Mouse (Mus musculus): ENCODE data around the gene Unc5c. TPM values are rescaled to one million over a fixed set of nuclear protein-coding genes. Genes with fewer than 3 reads are reported as not detected.

Unc5c gene
- polyA plus RNA-seq, 1 experiment from 2014 or later: 14.2 TPM

DNA sequence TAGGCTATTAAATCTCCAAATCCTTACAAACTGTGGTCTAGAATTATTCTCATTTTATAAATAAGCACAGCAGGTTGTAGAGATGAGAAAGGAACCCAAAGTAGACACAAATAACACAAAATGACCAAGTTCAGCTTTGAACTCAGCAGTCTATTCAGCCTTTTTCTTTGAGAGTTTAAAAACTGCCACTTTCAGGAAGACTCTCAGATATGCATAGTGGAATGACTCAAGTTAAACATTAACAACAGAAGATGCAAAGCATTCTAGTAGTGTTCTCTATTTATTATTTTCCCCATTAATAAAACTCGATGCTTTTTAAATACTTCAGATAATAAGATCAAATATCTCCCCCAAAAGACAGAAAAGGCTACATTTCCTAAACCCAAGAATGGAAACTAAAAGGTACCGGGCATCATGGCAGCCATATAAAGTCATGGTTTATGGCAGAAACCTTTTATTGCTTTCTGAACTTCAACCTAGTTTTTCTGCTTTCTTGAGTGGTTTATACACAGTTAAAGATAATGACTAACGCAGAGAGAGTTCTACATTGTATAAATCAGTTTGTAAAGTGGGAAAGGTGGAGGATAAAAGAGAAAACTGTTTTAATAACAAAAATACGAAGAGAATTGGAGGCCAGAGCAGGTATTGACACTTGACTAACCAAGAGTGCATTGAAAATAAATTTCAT is 283.8 kb downstream of the Unc5c start:
- no peak overlapping the region for H3K9ac ChIP-seq
- no peaks in the 10 kb centered on the region for H3K27me3 ChIP-seq (replicated peaks)
- H3K4me3 ChIP-seq: no peak overlapping the region
- H3K27ac ChIP-seq: no peak overlapping the region
- ATAC-seq (ENCODE audit: low FRiP score, low read depth): no peak
- H3K4me2 ChIP-seq (replicated peaks): no peak overlapping the region
- H3K4me1 ChIP-seq: no peaks in the 10 kb centered on the region
- no peaks in the 10 kb centered on the region for H3K9me3 ChIP-seq
- WGBS: 78% methylated on average over 4 of the region's 4 CpGs
- no peaks in the 10 kb centered on the region for H3K36me3 ChIP-seq

DNA sequence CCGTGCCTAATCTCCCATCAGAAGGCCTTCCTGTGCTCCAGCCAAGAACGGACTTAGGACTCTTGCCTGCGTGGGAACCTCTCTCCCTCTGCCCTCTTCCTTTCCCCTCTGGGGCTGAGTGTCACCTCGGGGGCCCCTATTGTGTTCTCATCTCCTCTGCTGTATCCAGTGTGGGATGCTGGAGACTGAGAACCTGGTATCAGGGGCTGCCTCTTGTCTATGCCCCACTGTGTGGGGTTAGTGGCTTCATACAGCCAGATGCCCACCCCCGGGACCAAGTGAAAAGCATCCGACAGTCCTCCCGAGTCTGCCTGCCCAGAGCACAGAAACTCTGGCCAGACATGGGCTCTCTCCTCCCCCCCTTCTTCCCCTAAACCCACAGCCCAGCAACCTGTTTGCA is 287.2 kb downstream of the Unc5c start:
- Histone ChIP-seq H3K27ac (no peak overlapping the region), H3K4me3 (no peak overlapping the region), H3K9me3 (no peaks in the 10 kb centered on the region), H3K9ac (no peak overlapping the region), H3K4me2 (replicated peaks) (no peak overlapping the region), H3K36me3 (no peaks in the 10 kb centered on the region), H3K27me3 (replicated peaks) (no peaks in the 10 kb centered on the region), H3K4me1 (no peaks in the 10 kb centered on the region)
- no peak for ATAC-seq (ENCODE audit: low FRiP score, low read depth)
- 46% methylated on average over 7 of the region's 7 CpGs for WGBS

- Histone ChIP-seq H3K9me3 (no peaks in the 10 kb centered on the region), H3K27ac (no peak overlapping the region), H3K4me2 (replicated peaks) (no peak overlapping the region), H3K36me3 (no peaks in the 10 kb centered on the region), H3K4me3 (no peak overlapping the region), H3K4me1 (no peaks in the 10 kb centered on the region), H3K27me3 (replicated peaks) (no peaks in the 10 kb centered on the region), H3K9ac (no peak overlapping the region)
- ATAC-seq (ENCODE audit: low FRiP score, low read depth): no peak
- WGBS: 77% methylated on average over 3 of the region's 3 CpGs
Measured at GRCm38 (mm10) chr3:141757259-141757658, 292.2 kb downstream of the Unc5c start.

DNA sequence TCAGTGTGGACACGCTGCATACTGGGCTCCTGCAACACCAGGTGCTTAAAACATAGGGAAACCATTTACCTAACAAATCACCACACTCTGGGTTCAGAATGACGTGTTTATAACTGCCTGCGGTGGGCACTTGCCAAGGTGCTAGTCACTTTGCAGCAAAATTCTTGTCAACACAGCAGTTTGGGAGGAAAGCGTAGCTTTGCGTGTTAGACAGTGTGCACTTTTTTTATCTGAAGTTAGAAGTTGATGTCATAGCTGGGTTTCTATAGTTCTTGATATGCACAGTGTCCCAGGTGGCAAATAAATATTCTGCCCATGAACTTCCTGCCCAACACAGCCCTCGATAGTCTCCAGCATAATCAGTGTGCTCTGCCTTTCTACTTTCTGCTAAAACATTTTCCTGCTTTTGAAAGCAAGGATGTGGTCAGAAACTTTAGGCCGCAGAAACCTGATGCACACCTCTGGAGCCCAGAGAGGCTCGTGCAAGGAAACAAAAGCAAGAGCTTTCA is 313.4 kb downstream of the Unc5c start:
- no peak overlapping the region for H3K27ac ChIP-seq
- H3K9ac ChIP-seq: no peak overlapping the region
- WGBS: 73% methylated on average over 8 of the region's 8 CpGs
- H3K27me3 ChIP-seq (replicated peaks): no peaks in the 10 kb centered on the region
- no peaks in the 10 kb centered on the region for H3K9me3 ChIP-seq
- no peak overlapping the region for H3K4me2 ChIP-seq (replicated peaks)
- H3K4me1 ChIP-seq: no peaks in the 10 kb centered on the region
- ATAC-seq (ENCODE audit: low FRiP score, low read depth): no peak
- no peaks in the 10 kb centered on the region for H3K36me3 ChIP-seq
- H3K4me3 ChIP-seq: no peak overlapping the region

DNA sequence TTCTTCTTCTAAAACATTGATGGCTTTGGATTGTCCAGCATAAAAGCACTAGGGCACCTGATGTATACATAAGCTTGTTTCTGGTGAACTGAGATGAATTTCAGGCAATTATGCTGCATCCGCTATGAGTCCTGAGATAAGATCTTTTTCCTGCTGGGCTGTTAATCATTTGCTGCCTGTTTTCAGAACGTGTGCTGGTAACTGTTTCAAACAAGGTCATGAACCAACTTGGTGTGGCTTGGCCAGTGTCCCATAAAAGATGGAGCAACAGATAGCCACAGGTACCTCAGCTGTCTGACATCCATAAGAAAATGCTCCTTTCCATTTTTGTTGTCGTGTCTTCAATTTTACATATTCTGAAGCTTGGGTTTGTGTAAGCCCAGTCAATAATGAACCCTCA is 314.2 kb downstream of the Unc5c start:
- no peaks in the 10 kb centered on the region for H3K4me1 ChIP-seq
- 72% methylated on average over 3 of the region's 3 CpGs for WGBS
- no peak overlapping the region for H3K4me2 ChIP-seq (replicated peaks)
- no peak overlapping the region for H3K4me3 ChIP-seq
- no peak for ATAC-seq (ENCODE audit: low FRiP score, low read depth)
- H3K9me3 ChIP-seq: no peaks in the 10 kb centered on the region
- no peak overlapping the region for H3K9ac ChIP-seq
- no peaks in the 10 kb centered on the region for H3K27me3 ChIP-seq (replicated peaks)
- H3K36me3 ChIP-seq: no peaks in the 10 kb centered on the region
- H3K27ac ChIP-seq: no peak overlapping the region

- H3K9ac ChIP-seq: no peak overlapping the region
- H3K27me3 ChIP-seq (replicated peaks): no peaks in the 10 kb centered on the region
- no peak overlapping the region for H3K4me3 ChIP-seq
- H3K27ac ChIP-seq: no peak overlapping the region
- no peaks in the 10 kb centered on the region for H3K4me1 ChIP-seq
- H3K4me2 ChIP-seq (replicated peaks): no peak overlapping the region
- no peaks in the 10 kb centered on the region for H3K36me3 ChIP-seq
- 72% methylated on average over 4 of the region's 4 CpGs for WGBS
- ATAC-seq (ENCODE audit: low FRiP score, low read depth): no peak
- H3K9me3 ChIP-seq: no peaks in the 10 kb centered on the region
Measured at GRCm38 (mm10) chr3:141782553-141782952, 317.5 kb downstream of the Unc5c start.

DNA sequence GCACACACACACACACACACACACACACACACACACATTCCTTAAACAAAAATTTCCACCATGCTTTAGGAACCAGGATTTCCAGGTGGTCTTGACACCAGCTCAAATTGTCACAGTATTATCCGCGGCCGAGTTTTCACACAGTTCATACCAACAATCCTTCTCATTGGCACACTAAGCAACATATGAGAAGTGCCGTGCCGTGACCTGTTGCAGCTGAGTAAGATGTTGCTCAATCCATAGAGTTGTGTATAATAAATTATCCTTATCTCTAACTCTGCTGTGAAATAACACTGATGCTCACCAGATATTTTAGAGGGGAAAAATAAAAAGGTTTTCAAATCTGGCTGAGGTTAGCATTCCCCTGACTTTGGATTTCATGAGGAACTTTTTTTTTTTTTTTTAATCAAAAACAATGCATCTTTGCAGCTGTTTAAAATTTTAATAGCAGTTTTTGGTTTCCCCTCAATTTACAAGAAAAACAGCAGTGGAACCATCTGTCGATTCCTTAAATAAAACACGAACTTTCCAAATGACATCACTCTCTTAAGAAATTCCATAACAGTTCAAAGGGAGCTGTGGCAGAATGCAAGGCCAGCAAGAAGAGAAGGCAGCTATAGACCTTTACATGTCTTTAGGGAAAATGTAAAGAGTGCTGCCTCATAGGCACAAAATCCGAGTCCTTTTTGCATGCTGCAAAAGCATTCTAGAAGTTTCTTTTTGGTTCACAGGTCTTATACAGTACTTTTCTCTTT is 326.2 kb downstream of the Unc5c start:
- 89% methylated on average over 8 of the region's 8 CpGs for WGBS
- H3K9ac ChIP-seq: no peak overlapping the region
- no peak overlapping the region for H3K4me2 ChIP-seq (replicated peaks)
- H3K36me3 ChIP-seq: no peaks in the 10 kb centered on the region
- H3K4me1 ChIP-seq: no peaks in the 10 kb centered on the region
- ATAC-seq (ENCODE audit: low FRiP score, low read depth): no peak
- H3K27ac ChIP-seq: no peak overlapping the region
- H3K4me3 ChIP-seq: no peak overlapping the region
- H3K9me3 ChIP-seq: no peaks in the 10 kb centered on the region
- H3K27me3 ChIP-seq (replicated peaks): no peaks in the 10 kb centered on the region

GRCm38 (mm10) chr3:141792106-141792505 is 327.1 kb downstream of the Unc5c start:
- 79% methylated on average over 1 of the region's 1 CpGs for WGBS
- H3K9me3 ChIP-seq: no peaks in the 10 kb centered on the region
- H3K4me3 ChIP-seq: no peak overlapping the region
- H3K4me1 ChIP-seq: no peaks in the 10 kb centered on the region
- no peak overlapping the region for H3K4me2 ChIP-seq (replicated peaks)
- no peaks in the 10 kb centered on the region for H3K27me3 ChIP-seq (replicated peaks)
- no peaks in the 10 kb centered on the region for H3K36me3 ChIP-seq
- ATAC-seq (ENCODE audit: low FRiP score, low read depth): no peak
- no peak overlapping the region for H3K27ac ChIP-seq
- H3K9ac ChIP-seq: no peak overlapping the region

GRCm38 (mm10) chr3:141793755-141794154 is 328.7 kb downstream of the Unc5c start:
- no peak overlapping the region for H3K27ac ChIP-seq
- no peak for ATAC-seq (ENCODE audit: low FRiP score, low read depth)
- no peaks in the 10 kb centered on the region for H3K4me1 ChIP-seq
- 57% methylated on average over 2 of the region's 2 CpGs for WGBS
- H3K36me3 ChIP-seq: no peaks in the 10 kb centered on the region
- H3K4me3 ChIP-seq: no peak overlapping the region
- no peak overlapping the region for H3K9ac ChIP-seq
- no peaks in the 10 kb centered on the region for H3K27me3 ChIP-seq (replicated peaks)
- H3K4me2 ChIP-seq (replicated peaks): no peak overlapping the region
- no peaks in the 10 kb centered on the region for H3K9me3 ChIP-seq

DNA sequence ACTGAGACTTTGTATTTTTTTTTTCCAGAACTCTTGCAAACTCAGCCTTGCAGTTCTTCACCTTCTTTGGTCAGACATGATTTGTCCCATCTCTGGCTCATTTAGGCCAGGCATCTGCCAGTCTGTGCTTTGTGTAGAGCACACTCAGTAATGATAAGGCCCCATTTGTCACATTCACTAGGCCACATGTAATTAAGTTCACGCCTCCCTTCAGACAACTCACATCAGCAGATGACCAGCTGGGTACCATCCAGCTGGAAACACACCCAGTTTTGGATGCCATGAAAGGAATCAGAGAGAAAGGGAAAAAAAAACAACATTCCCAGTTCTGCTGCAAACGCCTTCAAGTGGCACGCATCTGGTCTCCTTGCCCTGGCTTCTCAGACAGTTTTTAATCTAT is 329.4 kb downstream of the Unc5c start:
- ATAC-seq (ENCODE audit: low FRiP score, low read depth): 0 out of 2 replicates have a peak, but pooled peaks have one; percentile 36
- no peak overlapping the region for H3K9ac ChIP-seq
- no peaks in the 10 kb centered on the region for H3K4me1 ChIP-seq
- H3K4me2 ChIP-seq (replicated peaks): no peak overlapping the region
- no peak overlapping the region for H3K4me3 ChIP-seq
- no peak overlapping the region for H3K27ac ChIP-seq
- WGBS: 49% methylated on average over 3 of the region's 3 CpGs
- no peaks in the 10 kb centered on the region for H3K9me3 ChIP-seq
- no peaks in the 10 kb centered on the region for H3K27me3 ChIP-seq (replicated peaks)
- H3K36me3 ChIP-seq: no peaks in the 10 kb centered on the region

GRCm38 (mm10) chr3:141797372-141797771 is 332.4 kb downstream of the Unc5c start:
- Histone ChIP-seq H3K4me3 (no peak overlapping the region), H3K9me3 (no peaks in the 10 kb centered on the region), H3K4me1 (no peaks in the 10 kb centered on the region), H3K27me3 (replicated peaks) (no peaks in the 10 kb centered on the region), H3K9ac (no peak overlapping the region), H3K36me3 (no peaks in the 10 kb centered on the region), H3K4me2 (replicated peaks) (no peak overlapping the region), H3K27ac (no peak overlapping the region)
- ATAC-seq (ENCODE audit: low FRiP score, low read depth): no peak

DNA sequence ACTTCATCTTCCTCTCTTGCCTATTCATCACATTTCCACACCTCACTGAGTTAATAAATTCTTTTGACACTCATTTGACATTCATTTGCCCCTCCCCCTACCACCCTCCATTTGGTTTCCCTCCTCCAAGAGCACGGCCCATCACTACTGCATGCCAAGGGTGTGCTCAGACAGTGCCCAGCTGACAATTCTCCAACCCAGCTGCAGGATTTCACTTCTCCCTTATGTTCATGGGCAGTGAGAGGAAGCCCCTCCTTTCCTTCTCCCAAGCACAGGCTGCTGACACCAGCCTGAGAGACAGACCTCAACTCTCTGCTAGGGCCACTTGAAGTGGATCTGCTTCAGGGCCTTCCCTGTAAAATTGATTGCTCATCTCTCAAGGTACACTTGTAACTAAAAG is 332.8 kb downstream of the Unc5c start:
- Histone ChIP-seq H3K4me3 (no peak overlapping the region), H3K36me3 (no peaks in the 10 kb centered on the region), H3K9ac (no peak overlapping the region), H3K9me3 (no peaks in the 10 kb centered on the region), H3K4me2 (replicated peaks) (no peak overlapping the region), H3K4me1 (no peaks in the 10 kb centered on the region), H3K27ac (no peak overlapping the region), H3K27me3 (replicated peaks) (no peaks in the 10 kb centered on the region)
- 0 out of 2 replicates have a peak, but pooled peaks have one; percentile 38 for ATAC-seq (ENCODE audit: low FRiP score, low read depth)
- WGBS: 33% methylated on average over 1 of the region's 1 CpGs

- no peaks in the 10 kb centered on the region for H3K27me3 ChIP-seq (replicated peaks)
- H3K4me2 ChIP-seq (replicated peaks): no peak overlapping the region
- 81% methylated on average over 5 of the region's 5 CpGs for WGBS
- H3K36me3 ChIP-seq: no peaks in the 10 kb centered on the region
- H3K4me3 ChIP-seq: no peak overlapping the region
- no peak overlapping the region for H3K27ac ChIP-seq
- no peak for ATAC-seq (ENCODE audit: low FRiP score, low read depth)
- no peak overlapping the region for H3K9ac ChIP-seq
- no peaks in the 10 kb centered on the region for H3K4me1 ChIP-seq
- H3K9me3 ChIP-seq: no peaks in the 10 kb centered on the region
Measured at GRCm38 (mm10) chr3:141804133-141804532, 339.1 kb downstream of the Unc5c start.

Data from neural tube, embryonic 12.5 days (tissue).